Mouse (Mus musculus) hindbrain, embryonic 14.5 days (tissue): ENCODE measurements around the gene Akap6. TPM values are rescaled to one million over a fixed set of nuclear protein-coding genes. Genes with fewer than 3 reads are reported as not detected.

Source experiments
- ATAC-seq: fragments of 200-750 bp; cut with Nextera tagmentation; 2 replicates; pipeline ENCODE4 v1.8.0; 2017; ENCODE audit warnings: moderate number of reproducible peaks, mild to moderate bottlenecking, moderate TSS enrichment, moderate library complexity; ENCODE audit not compliant: low FRiP score
- DNase-seq: peaks from one replicate; pipeline ENCODE4 v3.0.0-alpha.2; 2015; ENCODE audit warnings: low spot score
- H3K27ac ChIP-seq: fragments of 300-500 bp; sonication (generic); 2 replicates; pipeline ENCODE4 v1.5.1; 2014; ENCODE audit warnings: mild to moderate bottlenecking, moderate library complexity
- H3K27me3 ChIP-seq: fragments of 300-500 bp; sonication (generic); 2 replicates; pipeline ENCODE4 v1.6.1; 2014; ENCODE audit warnings: mild to moderate bottlenecking, low read length, mixed read lengths; ENCODE audit not compliant: control insufficient read depth, insufficient read depth
- H3K36me3 ChIP-seq: fragments of 300-500 bp; sonication (generic); replicated peaks from 2 replicates; pipeline ENCODE4 v1.6.1; 2014; ENCODE audit not compliant: control insufficient read depth, insufficient read depth
- H3K4me1 ChIP-seq: fragments of 300-500 bp; sonication (generic); replicated peaks from 2 replicates; pipeline ENCODE4 v1.6.1; 2014; ENCODE audit warnings: antibody characterized with exemption, low read length, mixed read lengths; ENCODE audit not compliant: control insufficient read depth, insufficient read depth
- H3K4me2 ChIP-seq: fragments of 300-500 bp; sonication (generic); replicated peaks from 2 replicates; pipeline ENCODE4 v1.6.1; 2014; ENCODE audit warnings: mild to moderate bottlenecking, moderate library complexity
- H3K4me3 ChIP-seq: fragments of 300-500 bp; sonication (generic); replicated peaks from 2 replicates; pipeline ENCODE4 v1.5.1; 2014; ENCODE audit warnings: mild to moderate bottlenecking, low read length
- H3K9ac ChIP-seq: fragments of 300-500 bp; sonication (generic); 2 replicates; pipeline ENCODE4 v1.6.1; 2014
- H3K9me3 ChIP-seq: fragments of 300-500 bp; sonication (generic); 2 replicates; pipeline ENCODE4 v1.6.1; 2016; ENCODE audit warnings: low read length; ENCODE audit not compliant: control insufficient read depth
- WGBS: fragments of 180-500 bp; shearing (Covaris S2); extraction: QIAGEN DNeasy Blood & Tissue Kit; methylation state at CpG from one replicate; pipeline ENCODE4 v1.1.7; 2014; 5-methylcytosine and 5-hydroxymethylcytosine counted together
- polyA plus RNA-seq: library from polyadenylated mRNA; unstranded; fragments of >200 nt; fragmentation: Nextera tagmentation; extraction: Ambion mirVana; gene quantifications from 2 replicates; pipeline ENCODE4 v1.2.1, GENCODE M21; 2014

The Akap6 gene
- polyA plus RNA-seq, 1 experiment from 2014 or later = 39.0 TPM

DNA sequence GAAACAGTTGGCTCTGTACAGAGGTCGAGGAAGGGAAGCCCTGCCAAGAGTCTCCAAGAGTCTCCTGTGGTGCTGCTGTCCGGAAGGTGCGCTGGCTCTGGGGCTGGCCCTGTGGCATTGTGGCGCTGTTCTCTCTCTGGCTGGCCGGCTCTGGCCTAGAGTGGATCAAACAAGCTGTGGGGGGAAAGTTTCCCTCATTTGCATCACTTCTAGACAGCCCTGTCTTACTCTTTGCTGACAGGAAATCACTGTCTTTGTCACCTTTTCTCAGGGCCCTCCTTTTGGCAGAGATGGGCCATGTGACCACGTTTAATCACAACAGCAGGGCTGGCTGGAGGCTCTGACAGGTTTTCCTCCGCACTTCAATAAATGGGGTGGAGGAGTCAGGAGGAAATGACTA, 333.6 kb downstream of the Akap6 start:
- H3K4me3 ChIP-seq = no peak overlapping the region
- peak; percentile 46 for DNase-seq

GRCm38 (mm10) chr12:53033404-53033913, 334.3 kb downstream of the Akap6 start:
- Histone ChIP-seq H3K9me3 (no peaks in the 10 kb centered on the region), H3K27me3 (no peaks in the 10 kb centered on the region), H3K4me3 (no peak overlapping the region), H3K27ac (peak overlapping the region; percentile 84), H3K4me2 (peak overlapping the region; percentile 28), H3K9ac (no peak overlapping the region), H3K36me3 (0 out of 2 replicates have a peak, but pooled peaks cover 4% of the 10 kb centered on the region), H3K4me1 (peaks cover 22% of the 10 kb centered on the region)
- DNase-seq = peak; percentile 62
- ATAC-seq = peak; percentile 38; the same call in 1 of the 2 replicates
- 4% methylated on average over 14 of the region's 14 CpGs for WGBS

More for the DNA sequence above, 333.6 kb downstream of the Akap6 start:
- Histone ChIP-seq H3K9me3 (no peaks in the 10 kb centered on the region), H3K36me3 (0 out of 2 replicates have a peak, but pooled peaks cover 4% of the 10 kb centered on the region), H3K4me1 (peaks cover 22% of the 10 kb centered on the region), H3K9ac (peak overlapping the region; percentile 16; the same call in 1 of the 2 replicates), H3K4me2 (peak overlapping the region; percentile 28; the same call in 1 of the 2 replicates), H3K27me3 (no peaks in the 10 kb centered on the region), H3K27ac (peak overlapping the region; percentile 84)
- ATAC-seq = peak; percentile 82
- WGBS = 6% methylated on average over 7 of the region's 7 CpGs

GRCm38 (mm10) chr12:53040634-53041033, 341.5 kb downstream of the Akap6 start:
- no peak overlapping the region for H3K4me2 ChIP-seq
- H3K27me3 ChIP-seq = no peaks in the 10 kb centered on the region
- no peak overlapping the region for H3K9ac ChIP-seq
- H3K27ac ChIP-seq = no peak overlapping the region
- H3K36me3 ChIP-seq = no peaks in the 10 kb centered on the region
- no peaks in the 10 kb centered on the region for H3K4me1 ChIP-seq
- DNase-seq = no peak
- H3K9me3 ChIP-seq = no peaks in the 10 kb centered on the region
- no peak overlapping the region for H3K4me3 ChIP-seq
- 93% methylated on average over 5 of the region's 5 CpGs for WGBS
- ATAC-seq = no peak

GRCm38 (mm10) chr12:53042739-53043138, 343.6 kb downstream of the Akap6 start:
- no peak overlapping the region for H3K4me2 ChIP-seq
- no peaks in the 10 kb centered on the region for H3K9me3 ChIP-seq
- peak; percentile 81 for DNase-seq
- no peaks in the 10 kb centered on the region for H3K27me3 ChIP-seq
- peak; percentile 51; the same call in 1 of the 2 replicates for ATAC-seq
- no peak overlapping the region for H3K27ac ChIP-seq
- H3K4me3 ChIP-seq = no peak overlapping the region
- H3K9ac ChIP-seq = no peak overlapping the region
- no peaks in the 10 kb centered on the region for H3K4me1 ChIP-seq
- 21% methylated on average over 5 of the region's 5 CpGs for WGBS
- H3K36me3 ChIP-seq = no peaks in the 10 kb centered on the region

DNA sequence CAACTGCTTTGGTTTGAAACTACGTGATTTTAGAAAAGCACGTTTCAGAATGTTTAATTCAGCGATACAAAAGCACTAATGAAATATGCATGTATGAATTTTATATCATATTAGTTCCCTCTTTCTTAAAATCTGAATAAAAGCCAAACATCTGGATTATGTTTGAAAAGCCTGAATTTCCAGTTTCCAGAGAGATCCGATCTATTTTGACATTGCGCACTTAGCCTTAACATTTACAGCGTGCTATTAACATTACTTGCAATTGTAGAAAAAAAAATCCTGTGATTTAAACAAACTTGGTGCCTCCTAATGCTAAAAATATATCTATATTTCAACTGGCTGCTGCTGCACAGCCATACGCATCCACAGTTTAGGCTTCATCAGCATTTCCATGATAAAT, 358.4 kb downstream of the Akap6 start:
- no peaks in the 10 kb centered on the region for H3K9me3 ChIP-seq
- no peak overlapping the region for H3K27ac ChIP-seq
- H3K27me3 ChIP-seq = no peaks in the 10 kb centered on the region
- H3K36me3 ChIP-seq = no peaks in the 10 kb centered on the region
- no peak overlapping the region for H3K4me3 ChIP-seq
- H3K4me2 ChIP-seq = no peak overlapping the region
- no peak for DNase-seq
- no peak for ATAC-seq
- peaks cover 24% of the 10 kb centered on the region for H3K4me1 ChIP-seq
- WGBS = 92% methylated on average over 7 of the region's 7 CpGs
- no peak overlapping the region for H3K9ac ChIP-seq

GRCm38 (mm10) chr12:53060903-53061302, 361.7 kb downstream of the Akap6 start:
- H3K4me3 ChIP-seq = no peak overlapping the region
- no peaks in the 10 kb centered on the region for H3K27me3 ChIP-seq
- no peak overlapping the region for H3K4me2 ChIP-seq
- 0 out of 2 replicates have a peak overlapping the region, but pooled peaks have one; percentile 35 for H3K9ac ChIP-seq
- peaks cover 50% of the 10 kb centered on the region for H3K4me1 ChIP-seq
- H3K27ac ChIP-seq = peak overlapping the region; percentile 66
- DNase-seq = no peak
- no peak for ATAC-seq
- 29% methylated on average over 6 of the region's 6 CpGs for WGBS
- H3K9me3 ChIP-seq = no peaks in the 10 kb centered on the region
- H3K36me3 ChIP-seq = no peaks in the 10 kb centered on the region

DNA sequence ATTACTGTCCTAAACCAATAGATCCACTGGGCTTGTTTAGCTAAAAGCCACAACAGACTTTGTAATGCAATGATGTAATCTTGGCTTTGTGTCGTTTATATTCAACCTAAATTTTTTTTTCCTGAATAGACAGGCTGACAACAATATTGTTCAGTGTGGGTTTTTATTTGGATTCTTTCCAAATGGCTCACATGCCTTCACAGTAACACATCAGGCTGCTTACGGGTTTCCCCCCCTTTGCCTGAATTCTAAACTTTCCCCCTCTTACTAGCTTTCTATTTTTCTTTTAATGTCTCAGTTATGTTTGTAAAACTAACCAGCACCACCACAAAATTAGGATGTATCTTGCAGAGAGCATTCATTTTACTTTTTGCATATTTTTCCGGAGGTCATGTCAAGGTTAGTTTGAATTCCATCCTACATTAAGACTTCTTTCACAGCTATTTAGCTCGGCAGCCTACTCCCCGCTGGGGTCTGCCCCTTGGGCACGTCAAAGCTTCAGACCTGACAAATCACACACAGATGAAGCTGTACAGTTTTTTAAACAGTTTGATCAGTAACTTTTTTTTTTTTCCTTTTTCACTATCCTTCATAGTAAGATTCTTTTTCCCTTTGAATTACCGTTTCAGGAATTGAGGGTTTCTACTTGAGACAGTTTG, 362.4 kb downstream of the Akap6 start:
- no peak overlapping the region for H3K4me3 ChIP-seq

DNA sequence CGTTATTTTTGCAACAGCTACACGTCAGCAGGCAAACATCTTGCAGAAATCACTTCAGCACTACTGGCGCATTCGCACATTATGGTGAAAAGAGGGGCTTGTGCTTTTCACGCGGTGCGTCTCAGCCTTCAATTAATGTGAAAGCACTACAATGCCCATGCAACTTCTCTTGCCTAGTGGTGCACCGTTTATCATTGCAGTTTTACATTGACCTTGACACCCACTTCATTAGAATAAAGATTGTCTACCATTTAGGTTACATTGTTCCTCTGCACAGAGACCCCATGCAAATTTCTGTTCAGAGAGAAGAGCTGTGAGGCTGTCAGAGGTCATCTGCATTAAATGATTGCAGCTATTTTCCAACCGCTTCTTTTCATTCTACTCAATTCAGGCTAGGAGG, 363.8 kb downstream of the Akap6 start:
- Histone ChIP-seq H3K36me3 (no peaks in the 10 kb centered on the region), H3K27me3 (no peaks in the 10 kb centered on the region), H3K4me1 (peaks cover 50% of the 10 kb centered on the region), H3K9ac (no peak overlapping the region), H3K4me2 (no peak overlapping the region), H3K4me3 (no peak overlapping the region), H3K27ac (peak overlapping the region; percentile 20), H3K9me3 (no peaks in the 10 kb centered on the region)
- WGBS = 12% methylated on average over 9 of the region's 9 CpGs
- DNase-seq (no peak), ATAC-seq (no peak)

More for the DNA sequence above, 362.4 kb downstream of the Akap6 start:
- no peak for ATAC-seq
- peak; percentile 64 for DNase-seq
- H3K4me2 ChIP-seq = peak overlapping the region; percentile 27
- no peaks in the 10 kb centered on the region for H3K9me3 ChIP-seq
- peaks cover 50% of the 10 kb centered on the region for H3K4me1 ChIP-seq
- H3K27ac ChIP-seq = peak overlapping the region; percentile 66
- H3K9ac ChIP-seq = no peak overlapping the region
- no peaks in the 10 kb centered on the region for H3K36me3 ChIP-seq
- no peaks in the 10 kb centered on the region for H3K27me3 ChIP-seq
- WGBS = 6% methylated on average over 7 of the region's 7 CpGs

GRCm38 (mm10) chr12:53064241-53064760, 365.1 kb downstream of the Akap6 start:
- Histone ChIP-seq H3K9ac (0 out of 2 replicates have a peak overlapping the region, but pooled peaks have one; percentile 2), H3K4me2 (no peak overlapping the region), H3K4me3 (no peak overlapping the region), H3K4me1 (peaks cover 50% of the 10 kb centered on the region), H3K27me3 (no peaks in the 10 kb centered on the region), H3K9me3 (no peaks in the 10 kb centered on the region), H3K36me3 (no peaks in the 10 kb centered on the region), H3K27ac (peak overlapping the region; percentile 52)
- DNase-seq = no peak
- peak; percentile 57; the same call in 1 of the 2 replicates for ATAC-seq
- WGBS = 22% methylated on average over 4 of the region's 4 CpGs
